ENCODE assay signal across 8 mouse cellular contexts in the genomic region with DNA sequence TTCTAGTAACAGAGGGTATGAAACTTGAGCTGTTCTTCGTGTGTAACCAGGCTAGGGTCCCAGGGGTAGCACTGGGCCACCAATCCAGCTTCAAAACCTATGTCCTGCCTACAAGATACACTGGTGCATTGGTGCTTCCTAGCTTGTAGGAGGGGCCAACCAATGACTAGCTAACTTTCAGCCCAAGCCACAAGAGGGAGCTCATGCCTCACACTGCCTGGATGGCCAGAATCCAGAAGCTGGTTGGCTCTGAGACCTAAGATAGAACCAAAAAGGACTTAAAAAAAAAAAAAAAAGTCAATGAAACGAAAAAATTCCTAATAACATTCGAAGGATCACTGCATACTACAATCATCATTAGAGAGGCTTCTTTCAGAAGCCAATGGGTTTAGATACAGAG. TPM values are rescaled to one million over a fixed set of nuclear protein-coding genes. Genes with fewer than 3 reads are reported as not detected.
DNase-seq lines count a peak whose midpoint lies in the region; ATAC-seq and TF ChIP-seq lines count a peak whose summit lies in the region.

No protein-coding gene starts in this region.

- no peak for TF ChIP-seq EP300 in heart, postnatal 0 days (IDR thresholded peaks at IDR 0.05; ENCODE audit: low read depth)

- 21% methylated on average over 3 of the region's 3 CpGs for WGBS in heart, postnatal 0 days
- WGBS in embryonic facial prominence, embryonic 11.5 days = 36% methylated on average over 3 of the region's 3 CpGs

- TF ChIP-seq CTCF in heart, postnatal 0 days (IDR thresholded peaks at IDR 0.05; ENCODE audit: low read depth) = peak; percentile 32

- no peaks in the 10 kb centered on the region for H3K9me3 ChIP-seq in heart, postnatal 0 days (replicated peaks; ENCODE audit: control insufficient read depth, low read length)
- H3K9me3 ChIP-seq in embryonic facial prominence, embryonic 11.5 days (replicated peaks; ENCODE audit: control insufficient read depth, low read length) = no peaks in the 10 kb centered on the region

- H3K36me3 ChIP-seq in heart, postnatal 0 days (replicated peaks; ENCODE audit: control insufficient read depth, insufficient read depth, low read length) = no peaks in the 10 kb centered on the region
- H3K36me3 ChIP-seq in embryonic facial prominence, embryonic 11.5 days (replicated peaks; ENCODE audit: control insufficient read depth, insufficient read depth, low read depth, low read length) = no peaks in the 10 kb centered on the region

- no peak overlapping the region for H3K4me2 ChIP-seq in heart, postnatal 0 days (ENCODE audit: low read depth, low read length)
- H3K4me2 ChIP-seq in embryonic facial prominence, embryonic 11.5 days (ENCODE audit: low read depth, low read length) = no peak overlapping the region

- no peak overlapping the region for H3K4me3 ChIP-seq in heart, postnatal 0 days (ENCODE audit: low read depth, low read length)
- no peak overlapping the region for H3K4me3 ChIP-seq in embryonic facial prominence, embryonic 11.5 days (ENCODE audit: low read depth, low read length)

- no peak overlapping the region for H3K27ac ChIP-seq in heart, postnatal 0 days (ENCODE audit: low read depth)
- no peak overlapping the region for H3K27ac ChIP-seq in embryonic facial prominence, embryonic 11.5 days (replicated peaks; ENCODE audit: low read depth, low read length)

- H3K4me1 ChIP-seq in heart, postnatal 0 days (ENCODE audit: control insufficient read depth, insufficient read depth) = no peaks in the 10 kb centered on the region
- H3K4me1 ChIP-seq in embryonic facial prominence, embryonic 11.5 days (ENCODE audit: control insufficient read depth, insufficient read depth, low read length) = no peaks in the 10 kb centered on the region

- H3K27me3 ChIP-seq in heart, postnatal 0 days (ENCODE audit: control insufficient read depth, insufficient read depth, low read length) = no peaks in the 10 kb centered on the region
- no peaks in the 10 kb centered on the region for H3K27me3 ChIP-seq in embryonic facial prominence, embryonic 11.5 days (ENCODE audit: control insufficient read depth, insufficient read depth, low read length)

- DNase-seq in heart, postnatal 0 days (ENCODE audit: low spot score) = no peak
- DNase-seq in heart, adult 11 months = no peak
- DNase-seq in 3T3-L1 (ENCODE audit: low read depth, low spot score) (peak; percentile 66), ZHBTc4 (ENCODE audit: low read depth, low spot score) (peak; percentile 70)
- peak; percentile 45 for DNase-seq in embryonic facial prominence, embryonic 11.5 days (ENCODE audit: low spot score)
- peak; percentile 37 to 38 for DNase-seq in layer of hippocampus, postnatal 10 days (ENCODE audit: low spot score in 2 of 2)
- peak; percentile 57 for DNase-seq in retina, embryonic 14.5 days (ENCODE audit: low spot score)
- DNase-seq in lung, postnatal 25 days (ENCODE audit: low spot score) = no peak

- ATAC-seq in heart, postnatal 0 days (ENCODE audit: insufficient read depth, low read depth) = no peak
- no peak for ATAC-seq in embryonic facial prominence, embryonic 11.5 days (replicated peaks; ENCODE audit: insufficient number of reproducible peaks, low FRiP score, low TSS enrichment, low read depth)

- H3K9ac ChIP-seq in heart, postnatal 0 days (replicated peaks; ENCODE audit: low read depth, low read length) = no peak overlapping the region
- H3K9ac ChIP-seq in embryonic facial prominence, embryonic 11.5 days (replicated peaks; ENCODE audit: low read length) = no peak overlapping the region

RNA-seq across cellular contexts. Expression of a gene that starts 31.3 kb away (rescaled TPM):
- not detected in 2 replicates for total RNA-seq in heart, postnatal 0 days (2014; rRNA removed; ENCODE audit: low replicate concordance)
- polyA plus RNA-seq in heart, postnatal 0 days (2015; fragmentation: Nextera tagmentation; extraction: Ambion mirVana) = not detected in 2 replicates
- 1.5 and 2.9 TPM in 2 replicates for polyA plus RNA-seq in embryonic facial prominence, embryonic 11.5 days (2014; fragmentation: Nextera tagmentation; extraction: Ambion mirVana)
- 1 to 10 TPM; 1.1 to 1.7 TPM for total RNA-seq in layer of hippocampus, postnatal 10 days (2021)

RNA-seq across cellular contexts. Expression of a gene that starts 53.3 kb away (rescaled TPM):
- 7.8 and 8.3 TPM in 2 replicates for total RNA-seq in heart, postnatal 0 days (2014; rRNA removed; ENCODE audit: low replicate concordance)
- 3.6 and 4.2 TPM in 2 replicates for polyA plus RNA-seq in heart, postnatal 0 days (2015; fragmentation: Nextera tagmentation; extraction: Ambion mirVana)
- 6.1 and 6.4 TPM in 2 replicates for polyA plus RNA-seq in embryonic facial prominence, embryonic 11.5 days (2014; fragmentation: Nextera tagmentation; extraction: Ambion mirVana)
- 1 to 10 TPM; 7.7 to 9.2 TPM for total RNA-seq in layer of hippocampus, postnatal 10 days (2021)

Comparison
In these comparisons a context has a peak if more than half of its experiments do, and no peak if none do; other contexts are left out.
1. DNase-seq: peak in 3T3-L1 (single experiment), ZHBTc4 (single experiment), embryonic facial prominence, embryonic 11.5 days (single experiment), layer of hippocampus, postnatal 10 days (2 of 2) and retina, embryonic 14.5 days (single experiment); none in heart, postnatal 0 days (single experiment), heart, adult 11 months (single experiment) and lung, postnatal 25 days (single experiment).